Mouse (Mus musculus): ENCODE measurements at regions not wholly inside any gene's neighbourhood (a gene's known extent, or its start where the extent isn't known, plus 50 kb on each side); places are given as distances from the start of the nearest gene placed in this dataset.
"Not testable (repeated sequence)": the region's sequence is repeated elsewhere in the genome, so short reads cannot be mapped to it uniquely, and the experiment has no call there.

DNA sequence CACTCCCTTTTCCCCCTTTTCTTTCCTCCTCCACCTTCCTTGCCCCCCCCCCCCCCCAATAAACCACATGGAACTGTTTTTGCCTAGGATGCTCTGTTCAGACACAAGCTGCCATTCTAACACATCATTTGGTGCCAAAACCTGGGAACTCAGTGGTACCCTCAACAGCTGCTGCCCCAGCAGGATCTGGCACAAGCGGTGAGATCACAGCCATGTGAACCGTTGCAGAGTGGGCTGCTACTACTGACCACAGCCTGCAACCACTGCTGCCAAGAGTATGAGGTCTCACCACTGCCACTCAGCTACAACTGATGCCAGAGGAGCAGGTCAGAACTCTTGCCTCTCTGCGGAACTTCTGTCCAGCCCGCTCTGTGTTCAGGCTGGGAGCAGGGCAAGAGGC is 206.2 kb downstream of the Pcsk1 start:
- no peak for DNase-seq

DNA sequence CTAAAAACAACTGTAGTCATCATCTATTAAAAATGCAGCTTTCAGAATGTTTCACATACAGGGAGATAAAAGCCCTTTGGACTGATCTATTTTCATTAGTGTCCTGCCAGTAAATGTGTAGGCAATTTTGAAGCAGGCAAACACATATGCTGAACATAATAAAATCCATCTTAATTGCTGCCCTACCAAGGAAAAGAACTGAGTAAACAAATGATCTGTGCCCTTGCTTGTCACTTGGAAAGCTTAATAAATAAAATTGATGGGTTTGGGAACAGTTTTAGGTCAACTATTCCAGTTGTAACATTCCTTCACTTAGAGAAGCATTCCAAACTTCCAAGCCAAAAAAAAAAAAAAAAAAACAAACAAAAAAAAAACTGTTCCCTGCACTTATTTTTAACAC is 230.2 kb downstream of the Pcsk1 start:
- no peak for DNase-seq

DNA sequence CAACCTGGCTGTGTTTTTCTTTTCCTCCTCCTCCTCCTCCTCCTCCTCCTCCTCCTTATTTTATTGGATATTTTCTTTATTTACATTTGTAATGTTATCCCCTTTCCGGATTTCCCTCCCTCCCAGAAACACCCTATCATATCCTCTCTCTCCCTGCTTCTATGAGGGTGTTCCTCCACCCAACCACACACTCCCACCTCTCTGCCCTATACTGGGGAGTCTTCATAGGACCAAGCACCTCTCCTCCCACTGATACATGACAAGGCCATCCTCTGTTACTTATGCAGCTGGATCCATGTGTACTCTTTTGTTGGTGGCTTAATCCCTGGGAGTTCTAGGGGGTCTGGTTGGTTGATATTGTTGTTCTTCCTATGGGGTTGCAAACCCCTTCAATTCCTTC is 230.6 kb downstream of the Pcsk1 start:
- DNase-seq, result no peak

DNA sequence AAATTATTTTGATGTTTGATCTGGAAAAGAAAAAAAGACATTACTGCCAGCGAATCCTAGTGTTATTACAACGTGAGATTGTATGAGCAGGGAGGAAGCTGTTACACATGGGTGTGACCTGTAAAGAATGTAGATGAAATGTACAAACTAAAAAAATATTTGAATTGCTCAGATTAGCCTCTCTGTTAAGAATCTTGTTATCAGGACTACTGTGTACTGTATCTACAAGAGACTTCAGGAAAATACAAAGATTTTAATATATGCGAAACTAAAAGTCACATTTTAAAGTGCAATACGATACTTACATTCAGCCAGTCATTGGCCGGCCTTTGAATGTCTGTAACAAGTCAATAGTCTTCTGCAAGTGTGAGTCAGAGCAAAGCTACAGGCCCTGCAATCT is 247.4 kb downstream of the Pcsk1 start:
- DNase-seq, result no peak

DNA sequence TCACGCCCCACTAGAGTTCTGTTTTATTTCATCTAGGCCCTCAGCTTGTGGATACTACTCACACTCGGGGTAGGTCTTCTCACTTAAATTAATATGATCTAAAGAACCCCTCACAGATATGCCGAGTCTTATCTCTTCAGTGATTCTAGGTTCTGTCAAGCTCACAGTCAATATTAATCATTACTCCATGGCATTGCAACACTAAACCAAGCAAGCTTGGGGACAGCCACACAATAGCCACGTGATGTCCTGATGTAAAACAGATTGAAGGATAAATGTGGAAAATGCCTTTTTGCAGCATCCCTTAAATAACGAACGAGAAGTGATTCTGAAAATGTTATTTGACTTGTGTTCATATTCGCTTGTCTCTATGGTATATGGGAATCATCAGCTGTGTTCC is 253.8 kb downstream of the Pcsk1 start:
- no peak for DNase-seq

DNA sequence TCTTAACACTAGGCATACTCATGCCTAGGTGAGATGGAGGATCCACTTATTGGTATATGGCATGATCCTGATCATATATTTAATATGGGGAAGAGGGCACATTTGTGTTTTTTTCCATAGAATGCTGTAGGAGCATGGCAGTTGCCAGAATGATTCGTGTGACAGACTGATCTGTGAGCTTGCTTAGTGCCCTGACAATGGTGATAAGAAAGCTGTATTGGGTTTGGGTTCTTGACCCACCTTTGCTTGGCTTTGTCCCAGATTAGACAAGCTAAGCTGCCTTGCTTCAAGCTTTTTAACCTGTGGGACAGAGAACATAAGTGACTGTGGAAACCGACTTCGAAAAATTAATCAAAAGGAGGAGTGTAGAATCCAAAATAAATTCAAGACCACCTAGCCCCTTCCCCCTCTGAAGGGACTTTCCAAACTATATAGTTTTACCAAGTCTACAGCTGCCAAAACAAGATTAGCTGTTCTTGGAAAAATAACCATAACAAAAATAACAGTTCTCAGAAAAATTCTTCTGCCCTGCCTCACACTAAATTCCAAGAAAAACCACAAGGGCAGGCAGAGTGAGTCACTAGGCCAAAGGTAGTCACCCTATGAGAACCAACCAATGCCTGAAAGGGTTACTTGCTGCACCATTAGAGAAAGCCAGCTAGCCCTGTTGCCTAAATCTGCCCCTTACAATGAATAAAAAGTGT is 277.2 kb downstream of the Pcsk1 start:
- DNase-seq, result no peak

DNA sequence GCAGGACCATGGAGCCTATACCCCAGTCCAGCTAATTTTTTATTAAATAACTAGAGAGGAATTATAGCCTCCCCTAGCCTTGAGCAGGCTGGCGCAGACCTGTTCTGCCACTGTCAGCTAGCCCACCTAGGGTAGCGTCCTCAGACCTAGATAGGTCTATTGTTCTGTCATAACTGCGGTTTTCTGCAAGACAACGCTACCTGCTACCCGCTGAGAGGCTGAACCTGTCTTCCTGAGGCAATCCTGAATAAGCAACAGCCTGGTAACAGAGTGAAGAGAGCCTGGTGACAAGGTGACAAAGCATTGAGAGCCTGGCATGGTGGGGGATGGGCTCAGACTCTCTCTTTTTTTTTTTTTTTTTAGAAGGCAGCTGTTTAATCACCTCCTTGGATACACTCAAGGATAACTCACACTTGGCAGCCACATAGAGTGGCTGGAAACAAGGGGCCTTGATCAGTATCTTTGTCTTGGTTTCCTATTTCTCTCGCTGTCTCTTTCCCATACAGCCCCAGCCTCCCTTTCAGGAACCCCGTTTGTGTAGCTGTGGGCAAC is 278.7 kb downstream of the Pcsk1 start:
- no peak for DNase-seq

DNA sequence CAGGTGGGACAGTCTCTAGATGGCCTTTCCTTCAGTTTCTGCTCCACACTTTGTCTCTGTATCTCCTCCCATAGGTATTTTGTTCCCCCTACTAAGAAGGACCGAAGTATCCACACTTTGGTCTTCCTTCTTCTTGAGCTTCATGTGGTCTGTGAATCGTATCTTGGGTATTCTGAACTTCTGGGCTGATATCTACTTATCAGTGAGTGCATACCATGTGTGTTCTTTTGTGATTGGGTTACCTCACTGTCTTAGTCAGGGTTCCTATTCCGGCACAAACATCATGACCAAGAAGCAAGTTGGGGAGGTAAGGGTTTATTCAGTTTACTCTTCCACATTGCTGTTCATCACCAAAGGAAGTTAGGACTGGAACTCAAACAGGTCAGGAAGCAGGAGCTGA is 287.5 kb downstream of the Pcsk1 start:
- not testable (repeated sequence) for DNase-seq

DNA sequence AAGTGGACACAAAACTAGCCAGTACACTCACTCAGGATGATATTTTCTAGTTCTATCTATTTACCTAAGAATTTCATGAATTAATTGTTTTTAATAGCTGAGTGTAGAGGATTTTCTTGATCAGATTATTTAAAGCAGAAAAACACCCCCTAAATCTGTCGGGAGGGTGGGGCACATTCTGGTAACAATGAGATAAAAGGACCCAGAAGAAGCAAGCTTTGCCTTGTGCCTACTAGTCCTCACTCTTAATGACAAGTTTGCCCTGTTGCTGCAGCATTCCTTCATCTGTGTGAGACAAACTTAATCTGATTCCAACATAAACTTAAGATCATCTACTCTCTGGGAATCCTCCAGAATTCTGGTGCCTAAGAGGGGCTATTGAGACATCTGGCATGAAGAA is 288.1 kb downstream of the Pcsk1 start:
- no peak for DNase-seq

DNA sequence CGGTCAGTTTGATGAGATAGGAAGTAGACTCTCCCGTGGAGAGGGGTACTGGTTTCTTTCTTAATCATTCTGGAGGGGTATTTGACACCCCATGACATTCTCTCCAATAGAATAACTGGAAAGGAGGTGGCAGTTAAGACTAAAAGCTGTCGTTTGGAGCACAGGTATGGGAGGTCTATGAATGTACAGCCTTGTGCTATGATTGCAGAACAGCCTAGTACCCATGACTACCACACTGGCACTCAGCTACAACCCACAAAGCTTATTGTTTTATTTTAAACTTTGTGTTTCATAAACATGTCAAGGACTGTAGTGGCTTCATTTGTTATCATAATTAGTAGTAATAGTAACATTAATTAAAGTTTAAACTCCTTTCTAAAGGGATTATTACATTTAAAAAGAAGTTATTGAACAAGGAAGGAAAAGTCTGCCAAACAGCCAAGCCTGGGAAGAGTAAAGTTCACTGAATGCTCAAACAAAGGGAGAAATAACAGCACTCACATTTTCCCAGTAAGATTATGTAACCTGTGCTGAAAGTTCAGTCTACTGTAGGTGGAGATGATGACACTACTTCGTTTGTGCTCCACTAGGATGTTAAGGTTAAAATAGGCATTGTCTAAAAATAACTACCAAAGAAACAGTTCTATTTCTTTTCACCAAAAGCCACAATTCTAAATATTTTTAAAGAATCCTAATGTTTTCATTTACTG is 295.2 kb downstream of the Pcsk1 start:
- no peak for DNase-seq

DNA sequence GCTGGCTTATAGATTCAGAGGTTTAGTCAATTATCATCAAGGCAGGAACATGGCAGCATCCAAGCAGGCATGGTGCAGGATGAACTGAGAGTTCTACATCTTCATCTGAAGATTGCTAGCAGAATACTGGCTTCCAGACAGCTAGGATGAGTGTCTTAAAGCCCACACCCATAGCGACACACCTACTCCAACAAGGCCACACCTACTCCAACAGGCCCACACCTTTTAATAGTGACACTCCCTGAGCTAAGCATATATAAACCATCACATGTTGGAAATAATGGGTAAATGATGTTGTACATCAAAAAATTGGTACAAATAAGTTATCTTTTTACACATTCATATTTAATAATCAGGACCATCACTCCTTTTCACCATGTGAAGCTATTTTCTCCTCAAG is 299.6 kb downstream of the Pcsk1 start:
- DNase-seq, result no peak

DNA sequence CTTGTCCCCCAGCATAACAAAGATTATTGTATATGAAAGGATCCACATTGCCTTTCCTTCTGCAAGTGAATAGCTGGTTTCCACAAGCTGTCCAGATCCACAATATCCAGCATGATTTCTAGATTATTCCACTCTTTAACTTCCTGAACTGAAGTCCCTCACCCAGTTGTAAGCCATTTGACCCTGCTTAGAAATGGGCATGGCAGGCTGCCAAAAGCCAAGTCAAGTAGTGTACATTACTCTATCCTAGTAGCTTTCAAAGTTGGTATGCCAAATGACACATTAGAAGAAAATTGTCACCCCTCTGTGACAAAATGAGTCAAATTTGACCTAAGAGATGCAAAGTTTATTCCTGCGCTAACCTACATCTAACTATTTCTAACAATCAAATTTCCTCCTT is 300.6 kb downstream of the Pcsk1 start:
- no peak for DNase-seq

DNA sequence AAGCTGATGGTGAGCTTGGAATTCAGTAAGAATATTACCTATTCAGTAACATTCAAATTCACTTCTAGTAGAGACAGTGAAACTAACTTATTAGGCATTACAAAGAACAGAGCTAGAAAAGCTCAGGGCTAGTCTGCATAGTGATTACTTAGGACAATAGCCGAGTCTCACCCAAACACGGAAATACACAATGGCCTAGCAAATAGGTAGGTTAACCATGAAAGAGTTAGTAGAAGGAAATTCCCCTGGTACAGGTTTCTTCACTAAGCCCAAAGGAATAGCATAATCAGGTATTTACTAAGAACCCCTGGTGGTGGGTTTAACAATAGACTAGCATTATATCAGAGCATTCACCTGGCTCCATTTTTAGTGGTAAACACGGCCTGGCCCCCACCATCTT is 306.7 kb upstream of the Ell2 start:
- not testable (repeated sequence) for DNase-seq

DNA sequence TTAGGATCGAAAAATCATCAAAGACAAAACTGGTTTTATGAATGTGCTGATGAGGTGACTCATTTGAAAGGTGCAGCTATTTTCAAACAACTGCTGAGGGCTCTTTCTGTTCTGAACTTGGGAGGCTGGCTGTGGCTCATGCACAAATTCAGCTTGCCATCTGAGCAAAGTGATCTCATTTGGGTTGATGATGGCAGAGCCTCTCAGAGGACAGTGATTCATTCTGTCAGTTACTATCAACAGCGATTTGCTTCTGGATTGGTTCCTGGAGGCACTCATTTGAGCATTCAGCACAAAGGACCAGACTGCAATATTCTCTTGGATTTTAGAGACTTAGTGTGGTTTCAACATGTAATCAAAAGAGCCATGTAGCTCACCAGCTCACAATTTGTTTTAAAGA is 285.8 kb upstream of the Ell2 start:
- DNase-seq, result no peak

DNA sequence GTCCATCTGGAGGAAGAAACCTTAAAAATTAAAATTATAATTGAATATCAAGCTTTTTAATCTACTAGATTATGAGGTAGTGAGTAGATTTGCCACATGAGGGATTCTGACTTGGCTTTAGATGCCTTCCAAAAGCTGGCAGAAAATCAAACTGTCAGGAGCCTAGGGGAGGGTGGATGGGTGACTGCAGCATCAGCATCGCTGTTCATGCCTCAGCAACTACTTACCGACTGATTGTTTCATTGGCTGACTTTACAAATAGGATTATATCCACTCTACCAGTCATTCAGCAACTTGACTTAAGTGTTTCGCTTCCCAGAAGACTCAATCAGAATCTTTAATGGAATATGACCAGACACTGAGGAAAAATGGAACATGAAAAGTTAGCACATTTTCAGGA is 279.6 kb upstream of the Ell2 start:
- DNase-seq, result no peak

DNA sequence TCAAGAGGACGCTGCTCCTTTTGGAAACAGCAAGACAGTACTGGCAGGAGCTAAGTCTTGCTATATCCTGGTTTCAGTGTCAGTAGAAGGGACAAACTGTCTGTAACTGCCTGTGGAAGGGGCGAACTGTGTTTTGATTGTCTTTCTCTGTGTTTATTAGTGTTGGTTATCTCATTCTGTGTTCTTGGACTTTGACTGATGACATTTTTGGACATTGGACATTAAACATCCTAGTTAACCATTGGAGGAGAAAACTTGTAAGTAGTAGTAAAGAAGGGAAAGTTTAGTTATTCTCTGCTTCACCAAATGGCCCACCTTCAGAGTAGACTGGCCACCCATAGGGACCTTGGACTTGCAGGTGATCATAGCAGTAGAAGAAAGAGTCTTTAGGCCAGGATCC is 267.4 kb upstream of the Ell2 start:
- DNase-seq, result no peak

DNA sequence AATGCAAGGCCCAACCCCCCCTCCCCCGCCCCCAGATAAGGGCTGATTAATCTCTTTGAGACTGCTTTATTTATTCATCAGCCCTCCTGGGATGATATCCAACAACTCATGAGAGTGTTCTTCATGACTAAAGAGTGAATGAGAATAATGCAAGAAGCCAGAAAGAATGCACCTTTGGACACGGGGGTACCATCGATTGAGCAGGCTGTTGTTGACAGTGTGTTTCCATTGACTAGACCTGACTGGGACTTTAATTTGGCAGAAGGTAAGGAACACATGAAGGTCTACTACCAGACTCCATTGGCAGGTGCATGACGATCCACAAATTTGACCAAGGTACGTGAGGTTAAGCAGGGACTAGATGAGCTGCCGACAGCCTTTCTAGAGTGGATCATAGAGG is 266.5 kb upstream of the Ell2 start:
- no peak for DNase-seq

DNA sequence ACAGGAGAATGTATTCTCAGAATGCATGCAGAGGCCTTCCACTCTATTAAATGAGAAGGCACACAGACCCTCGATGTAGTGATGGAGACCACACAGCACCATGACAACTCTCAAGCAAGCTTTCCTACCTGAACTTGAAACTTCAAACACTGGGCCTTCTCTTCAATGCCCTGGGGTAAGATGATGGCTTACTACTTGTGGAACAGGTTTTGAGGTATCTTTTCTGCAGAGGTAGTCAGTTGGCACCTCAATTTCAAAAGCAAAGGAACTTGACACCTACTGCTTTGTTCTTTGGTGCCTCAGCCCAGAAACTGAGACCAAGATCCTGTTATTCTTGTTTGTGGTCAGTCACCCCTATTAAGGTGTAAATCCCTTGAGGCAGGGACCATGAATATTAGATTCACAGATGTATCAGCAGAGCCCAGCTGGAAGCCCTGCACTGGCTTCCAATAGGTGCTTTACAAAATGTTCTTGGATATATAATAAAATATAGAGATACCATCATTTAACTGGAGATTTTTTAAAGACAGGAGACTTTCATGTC is 246.2 kb upstream of the Ell2 start:
- DNase-seq, result no peak

DNA sequence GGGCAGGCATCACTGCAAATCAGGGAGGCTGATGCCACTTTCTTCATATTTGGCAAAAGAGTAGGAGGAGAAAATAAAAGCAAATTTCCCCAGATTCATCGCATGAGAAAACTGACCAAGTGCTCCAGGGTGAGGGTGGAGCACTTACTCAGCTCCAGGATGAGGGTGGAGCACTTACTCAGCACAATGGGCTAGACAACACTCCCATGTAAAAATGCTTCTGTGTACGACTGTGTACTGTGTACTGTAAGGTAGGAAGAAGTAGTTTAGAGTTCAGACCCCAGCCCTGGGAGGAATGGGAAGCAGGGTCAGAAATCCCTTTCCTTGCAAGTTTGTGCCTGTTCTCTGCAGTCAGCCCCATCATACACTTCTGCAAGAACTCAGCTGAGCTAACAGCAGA is 245.3 kb upstream of the Ell2 start:
- DNase-seq, result no peak

DNA sequence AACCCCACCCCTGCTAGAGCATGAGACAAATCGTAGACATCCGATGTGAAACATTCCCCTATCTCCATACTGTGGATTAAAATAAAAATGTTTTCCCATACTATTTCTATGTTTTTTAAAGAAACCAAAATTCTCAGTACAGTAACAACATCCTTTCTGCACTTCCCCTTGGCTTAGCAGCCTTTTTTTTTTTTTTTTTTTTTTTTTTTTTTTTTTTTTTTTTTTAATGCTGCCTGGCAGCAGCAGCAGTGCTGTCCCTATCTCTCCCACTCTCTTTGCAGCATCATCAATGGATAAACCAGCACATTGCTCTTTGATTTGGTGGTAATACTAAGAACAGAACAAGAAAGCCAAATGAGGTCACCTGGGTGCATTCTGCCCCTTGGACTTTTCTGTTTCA is 239.3 kb upstream of the Ell2 start:
- no peak for DNase-seq

DNA sequence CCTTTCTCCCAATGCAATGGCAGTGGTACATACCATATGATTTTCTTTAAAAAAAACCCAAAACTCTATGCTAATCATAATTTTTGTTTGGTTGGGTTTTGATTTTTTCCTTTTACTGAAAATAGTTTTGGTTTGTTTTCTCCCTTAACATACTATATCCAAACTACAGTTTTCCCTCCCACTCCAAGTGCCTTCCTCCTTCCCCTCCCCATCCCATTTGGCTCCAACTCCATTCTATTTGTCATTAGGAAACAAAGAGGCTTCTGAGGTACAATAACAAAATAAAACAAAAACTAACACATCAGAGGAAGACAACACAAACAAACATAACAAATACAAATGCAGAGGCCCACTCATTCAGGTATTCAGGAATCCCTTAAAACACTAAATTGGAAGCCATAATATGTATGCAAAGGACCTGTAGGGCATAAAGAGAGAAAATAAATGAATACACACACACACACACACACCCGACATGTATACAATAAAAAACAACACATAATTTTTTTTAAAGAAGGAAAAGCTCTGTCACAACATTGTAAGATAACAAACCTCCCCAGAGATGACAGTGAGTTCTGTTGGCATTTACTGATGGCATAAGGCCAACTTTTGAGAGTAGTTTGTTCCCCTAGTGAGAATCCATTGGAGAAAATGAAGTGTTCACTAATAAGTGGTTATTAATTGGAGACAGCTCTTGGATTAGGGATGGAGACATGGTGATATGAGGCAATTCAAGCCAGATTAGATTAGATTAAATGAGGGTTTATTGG is 230.5 kb upstream of the Ell2 start:
- DNase-seq, result no peak

DNA sequence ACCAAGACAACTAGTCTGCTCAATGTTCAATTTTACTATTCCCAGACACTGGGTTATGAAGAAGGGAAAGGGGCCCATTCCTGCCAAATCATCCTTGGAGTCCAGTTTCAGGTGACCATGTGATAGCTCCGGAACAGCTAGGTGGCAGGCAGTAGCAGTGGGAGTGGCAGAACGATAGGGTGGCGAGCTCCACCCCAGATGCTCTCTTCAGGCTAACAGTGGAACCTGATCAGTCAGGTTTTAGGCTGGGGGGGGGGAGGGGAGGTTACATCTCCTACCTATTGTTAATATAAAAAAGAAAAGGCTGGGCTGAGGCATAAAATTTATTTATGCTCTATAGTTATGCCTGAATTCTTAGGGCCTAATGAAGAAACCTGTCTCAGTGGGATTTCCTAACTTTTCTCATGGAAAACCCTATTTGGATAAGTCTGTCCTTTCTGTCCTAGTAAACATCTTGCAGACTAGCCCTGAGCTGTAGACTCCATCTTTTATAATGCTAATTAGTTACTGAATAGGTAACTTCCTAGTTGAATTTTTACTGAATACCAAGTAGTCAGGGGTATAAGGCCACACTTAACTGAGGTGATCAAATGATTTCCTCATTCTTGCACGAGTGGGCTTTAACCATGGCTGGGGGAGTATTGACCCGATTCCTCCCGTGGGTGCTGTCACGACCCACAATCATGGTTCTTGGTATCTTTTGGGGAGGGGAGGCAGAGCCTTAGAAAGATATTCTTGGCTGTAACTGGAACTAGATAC is 223.2 kb upstream of the Ell2 start:
- not testable (repeated sequence) for DNase-seq
